Mouse (Mus musculus) A20 (cell line): ENCODE results near the gene Il10.

Experiments used
- DNase-seq: peaks from one replicate; pipeline ENCODE4 v3.0.0-alpha.2; 2011; ENCODE audit warnings: low read depth, low spot score

Gene Il10

DNA sequence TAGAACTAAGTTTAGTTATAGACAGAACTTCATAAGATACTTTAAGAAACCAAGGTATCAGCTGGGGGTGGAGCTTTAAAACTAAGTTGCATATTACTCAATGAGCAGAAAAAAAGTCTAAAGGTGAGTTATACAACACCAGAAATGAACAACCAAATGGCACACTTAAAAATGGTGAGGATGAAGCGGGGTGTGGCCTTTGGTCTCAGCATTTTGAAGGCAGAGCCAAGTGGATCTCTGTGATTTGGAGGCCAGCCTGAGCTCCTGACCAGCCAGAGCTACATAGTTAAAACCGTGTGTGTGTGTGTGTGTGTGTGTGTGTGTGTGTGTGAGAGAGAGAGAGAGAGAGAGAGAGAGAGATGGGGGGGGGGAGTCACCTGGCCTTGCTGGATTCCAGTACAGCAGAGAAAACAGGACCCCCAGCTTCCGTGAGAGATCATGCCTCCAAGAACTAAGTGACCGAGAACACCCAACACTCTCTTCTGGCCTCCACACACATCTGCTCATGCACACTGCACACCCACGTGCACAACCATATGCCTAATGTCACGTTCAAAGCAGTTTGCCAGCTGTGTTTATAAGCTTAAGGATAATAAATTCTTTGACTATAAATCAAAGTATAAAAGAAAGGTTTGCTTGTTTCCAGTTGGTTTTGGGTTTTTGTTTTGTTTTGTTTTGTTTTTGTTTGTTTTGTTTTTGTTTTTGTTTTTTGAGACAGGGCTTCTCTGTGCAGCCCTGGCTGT lies 28.6 kb downstream of the Il10 start:
- DNase-seq: no peak

DNA sequence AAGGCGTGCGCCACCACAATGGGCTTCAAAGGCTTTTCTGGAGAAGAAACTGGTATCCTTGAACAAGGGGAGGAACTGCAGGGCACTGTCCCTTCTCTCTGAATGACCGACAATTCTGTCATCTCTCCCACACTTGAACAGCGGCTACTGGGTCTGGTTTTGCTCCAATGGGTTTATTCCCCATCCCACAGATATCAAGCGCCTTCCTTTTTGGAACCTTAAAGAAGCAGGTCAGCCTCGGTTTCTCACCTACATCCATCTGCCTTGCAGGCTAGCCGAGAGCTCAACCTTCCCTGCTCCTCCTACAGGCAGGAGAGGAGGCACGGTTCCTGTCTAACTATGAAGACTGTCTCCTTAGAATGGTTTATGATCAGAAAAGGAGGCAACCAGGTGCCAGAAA lies 29.3 kb downstream of the Il10 start:
- DNase-seq: peak; percentile 26

DNA sequence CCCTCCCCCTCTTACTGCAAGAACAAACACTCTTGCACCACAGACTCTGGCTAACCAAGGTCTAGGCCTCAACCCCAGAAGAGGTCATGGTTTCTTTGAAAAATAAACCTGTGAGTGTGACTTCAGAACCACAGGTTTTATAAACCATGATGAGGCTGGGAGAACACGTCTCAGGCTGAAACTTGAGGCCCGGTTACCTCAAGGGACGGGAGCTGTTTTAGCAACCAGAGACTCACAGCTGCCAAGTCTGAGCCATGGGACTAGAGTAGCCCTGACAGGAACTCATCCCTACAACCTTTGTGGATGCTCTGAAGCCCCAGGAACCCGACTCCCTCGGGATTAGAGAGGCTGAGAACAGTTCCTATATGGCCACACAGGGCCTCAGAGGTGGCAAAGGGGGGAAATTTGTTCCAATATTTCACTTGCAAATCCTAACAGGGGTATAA lies 29.7 kb downstream of the Il10 start:
- no peak for DNase-seq

DNA sequence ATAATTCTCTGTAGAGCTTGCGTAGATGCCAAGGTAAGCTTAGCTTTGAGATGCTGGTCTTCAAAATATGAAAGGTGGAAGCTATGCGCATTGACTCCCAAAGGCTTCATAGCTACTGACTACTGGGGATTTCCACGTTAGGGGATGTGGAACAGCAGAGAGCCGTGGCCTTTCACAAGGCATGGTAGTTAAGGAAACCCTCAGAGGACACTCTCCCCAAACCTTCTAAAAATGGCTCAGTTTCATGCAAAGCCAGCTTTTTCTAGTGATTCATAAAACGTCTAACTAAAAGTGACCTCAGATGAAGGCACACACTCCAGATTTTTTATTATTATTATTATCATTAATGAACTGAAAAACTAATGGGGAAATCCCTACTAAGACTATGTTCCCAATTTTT lies 30.4 kb downstream of the Il10 start:
- DNase-seq: no peak

DNA sequence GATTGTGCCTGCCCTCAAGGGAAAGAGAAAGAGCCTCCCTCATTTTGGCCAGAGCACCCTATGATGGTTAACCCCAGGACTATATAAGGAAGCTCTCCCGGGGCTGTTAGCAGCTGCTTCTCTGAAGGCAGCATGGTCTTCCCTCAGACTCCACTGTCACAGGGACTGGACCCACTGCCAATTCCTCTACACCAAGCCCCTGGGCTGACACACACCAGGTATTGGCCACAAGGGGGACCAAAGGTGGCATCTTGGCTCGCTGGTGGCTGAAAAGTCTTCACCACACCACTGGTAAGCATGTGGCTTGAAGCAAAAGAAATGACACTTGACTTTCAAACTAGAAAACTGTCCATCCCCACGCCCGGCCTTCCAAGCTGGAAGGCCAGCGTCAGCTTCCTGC lies 31.0 kb downstream of the Il10 start:
- DNase-seq: peak; percentile 30

DNA sequence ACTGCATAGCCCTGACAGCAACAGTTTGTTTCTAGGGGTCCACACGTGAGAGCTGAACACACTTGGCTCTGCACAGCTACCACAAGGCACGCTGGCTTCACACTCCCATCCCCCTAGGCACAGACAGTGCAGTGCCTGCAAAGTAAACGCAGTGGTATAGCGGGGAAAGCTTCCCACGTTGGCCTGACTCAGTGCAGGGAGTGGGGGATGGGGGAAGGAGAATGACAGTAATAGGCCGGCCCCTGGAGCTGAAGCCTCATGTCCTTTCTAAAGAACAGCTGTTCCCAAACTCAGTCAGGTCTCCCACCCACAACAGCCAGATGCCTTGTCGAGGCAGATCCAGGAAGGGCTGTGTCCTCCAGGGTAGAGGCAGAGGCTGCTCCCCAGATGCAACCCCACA lies 31.4 kb downstream of the Il10 start:
- DNase-seq: no peak

DNA sequence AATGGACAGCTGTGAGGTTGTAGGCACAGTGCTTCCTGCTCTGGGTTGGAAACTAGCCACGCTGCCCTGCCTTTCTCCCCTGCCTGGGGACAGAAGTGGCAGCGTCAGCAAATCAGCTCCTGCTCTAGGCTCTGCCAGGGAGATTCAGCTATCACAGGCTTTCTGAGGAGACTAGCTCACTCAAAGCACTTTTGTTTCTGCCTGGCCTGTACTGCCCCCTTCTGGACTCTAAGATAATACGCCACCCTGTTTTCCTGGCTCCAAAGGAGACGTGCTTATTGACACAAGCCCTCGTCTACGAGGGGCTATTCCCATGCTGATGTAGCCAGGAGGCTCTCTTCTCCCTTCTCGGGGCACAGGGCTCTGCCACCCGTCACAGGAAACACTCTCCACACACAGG lies 33.6 kb downstream of the Il10 start:
- peak; percentile 86 for DNase-seq

DNA sequence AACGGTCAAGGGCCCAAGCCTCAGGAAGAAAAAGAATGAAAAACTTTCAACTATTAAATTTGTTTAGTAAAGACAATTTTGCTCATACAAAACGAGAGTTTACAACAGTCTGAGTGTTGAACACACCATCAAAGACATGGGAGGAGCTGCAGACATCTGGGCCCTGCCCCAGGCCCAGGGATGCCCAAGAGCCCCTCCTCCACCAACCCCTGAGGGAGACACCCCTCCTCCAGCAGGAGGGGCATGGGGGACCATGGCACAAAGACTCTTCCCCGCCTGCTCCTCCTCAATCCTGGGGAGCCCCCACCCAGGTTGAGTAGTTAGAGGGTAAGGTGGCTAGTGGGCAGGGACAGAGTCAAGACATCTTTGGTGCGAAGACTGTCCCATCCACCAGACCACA lies 34.0 kb downstream of the Il10 start:
- DNase-seq: no peak

DNA sequence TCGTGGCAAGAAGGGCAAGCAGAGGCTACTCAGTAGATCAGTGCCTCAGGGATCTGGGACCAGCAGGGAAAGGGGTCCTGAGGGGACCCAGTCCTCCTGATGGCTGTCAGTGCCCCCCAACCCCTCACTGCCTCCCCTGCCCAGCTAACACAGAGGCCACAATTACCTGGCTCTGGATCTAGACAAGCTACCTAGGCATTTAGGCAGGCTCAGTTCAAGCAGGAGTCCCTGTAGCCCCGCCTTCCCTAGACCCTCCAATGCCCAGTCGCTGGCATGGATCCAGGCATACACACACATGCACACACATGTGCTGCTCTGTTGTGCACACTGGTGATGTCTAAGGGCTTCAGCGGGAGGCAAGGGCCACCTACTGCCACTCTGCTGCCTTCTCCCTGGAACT lies 34.6 kb downstream of the Il10 start:
- DNase-seq: no peak

DNA sequence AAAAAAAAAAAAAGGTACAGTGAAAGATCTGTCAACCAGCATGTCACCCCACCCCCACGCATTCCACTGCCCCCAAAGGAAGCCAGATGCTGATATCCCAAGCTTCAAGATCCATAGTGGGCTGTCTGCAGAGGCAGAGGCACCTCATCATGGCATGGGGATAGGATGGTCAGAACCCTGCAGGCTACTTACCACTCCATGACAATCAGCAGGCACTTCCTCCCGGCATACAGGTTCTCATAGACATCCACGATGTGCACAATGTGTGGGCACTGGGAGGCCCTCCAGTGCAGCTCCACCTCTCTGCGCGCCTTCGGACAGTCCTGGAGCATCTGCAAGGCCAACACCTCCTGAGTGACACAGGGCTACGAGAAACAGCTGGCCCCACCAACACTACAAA lies 38.8 kb downstream of the Il10 start:
- DNase-seq: no peak

DNA sequence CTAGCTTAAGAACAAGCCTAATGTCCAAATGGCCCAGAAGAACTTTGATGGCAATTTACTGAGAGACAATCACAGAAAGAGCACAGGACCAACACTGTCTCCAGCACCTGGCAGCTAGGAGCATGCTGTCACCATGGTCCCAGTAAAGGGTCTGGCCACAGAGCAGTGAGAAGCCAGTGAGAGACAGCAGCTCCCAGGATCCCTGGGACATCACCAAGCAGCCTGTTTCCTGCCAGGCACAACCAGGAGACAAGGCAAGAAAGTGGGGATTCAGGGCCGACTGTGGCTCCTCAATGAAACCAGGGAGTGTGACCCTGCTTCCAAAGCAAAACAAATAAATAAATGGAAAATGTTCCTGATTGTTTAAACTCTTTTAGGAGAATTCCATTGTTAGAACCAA lies 39.8 kb downstream of the Il10 start:
- DNase-seq: no peak

DNA sequence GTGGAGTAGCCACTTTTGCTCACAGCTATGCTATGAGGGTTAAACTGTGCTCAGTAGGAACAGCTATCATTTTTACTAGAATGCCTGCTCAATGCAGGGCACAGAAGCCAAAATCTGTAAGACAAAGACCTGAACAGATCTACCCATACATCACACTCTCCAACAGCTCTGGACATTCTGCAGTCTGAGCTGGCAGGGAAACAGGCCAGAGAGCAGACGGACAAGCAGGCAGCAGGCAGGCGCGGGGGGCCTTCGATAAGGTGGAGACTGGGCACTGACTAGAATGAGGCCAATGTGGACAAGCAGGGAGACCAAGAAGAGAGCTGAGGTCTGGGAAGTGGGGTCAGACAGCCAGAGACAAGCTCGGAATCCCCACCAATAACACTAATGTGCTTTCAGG lies 40.2 kb downstream of the Il10 start:
- no peak for DNase-seq

DNA sequence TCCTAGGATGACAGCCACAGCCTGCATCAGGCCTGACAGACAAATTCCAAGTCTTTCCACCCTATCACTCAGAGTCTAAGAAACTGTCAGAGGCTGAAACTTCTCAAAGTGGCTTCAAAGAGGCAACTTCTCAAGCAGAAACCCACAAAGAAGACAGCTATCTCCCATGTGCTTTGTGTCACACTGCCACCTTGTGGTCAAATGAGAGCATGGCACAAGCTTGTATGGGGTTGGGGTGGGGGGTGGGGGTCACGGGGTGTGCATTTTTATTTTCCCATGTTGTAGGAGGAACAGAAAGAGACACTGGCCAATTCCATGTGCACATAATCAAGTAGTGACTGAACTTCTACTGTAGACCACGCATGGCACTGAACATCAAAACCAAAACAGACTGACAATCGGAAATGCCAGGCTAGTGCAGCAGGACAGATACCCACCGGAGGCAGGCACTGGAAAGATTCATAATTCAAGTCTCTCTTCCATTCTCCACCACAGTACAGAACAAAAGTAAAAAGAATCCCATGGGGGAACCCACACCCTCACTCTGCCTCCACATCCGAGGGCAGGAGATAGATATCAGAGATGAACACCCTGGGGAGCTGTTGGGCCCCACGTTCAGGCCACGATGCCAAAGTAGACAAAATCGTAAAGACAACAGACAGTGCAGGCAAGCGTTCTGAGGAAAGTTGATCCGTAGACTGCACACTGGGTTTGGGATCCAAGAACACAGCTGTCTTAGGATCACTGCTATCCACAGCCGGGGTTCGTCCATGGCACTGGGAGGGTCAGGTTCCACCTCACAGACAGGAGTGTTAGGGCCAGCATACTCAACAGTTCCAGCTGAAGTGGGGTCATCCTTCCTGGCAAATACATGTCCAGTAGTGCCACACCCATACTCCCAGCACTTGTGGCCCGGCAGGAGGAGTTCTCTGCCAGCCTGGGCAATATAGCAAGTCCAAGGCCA lies 40.9 kb downstream of the Il10 start:
- peak; percentile 62 for DNase-seq

DNA sequence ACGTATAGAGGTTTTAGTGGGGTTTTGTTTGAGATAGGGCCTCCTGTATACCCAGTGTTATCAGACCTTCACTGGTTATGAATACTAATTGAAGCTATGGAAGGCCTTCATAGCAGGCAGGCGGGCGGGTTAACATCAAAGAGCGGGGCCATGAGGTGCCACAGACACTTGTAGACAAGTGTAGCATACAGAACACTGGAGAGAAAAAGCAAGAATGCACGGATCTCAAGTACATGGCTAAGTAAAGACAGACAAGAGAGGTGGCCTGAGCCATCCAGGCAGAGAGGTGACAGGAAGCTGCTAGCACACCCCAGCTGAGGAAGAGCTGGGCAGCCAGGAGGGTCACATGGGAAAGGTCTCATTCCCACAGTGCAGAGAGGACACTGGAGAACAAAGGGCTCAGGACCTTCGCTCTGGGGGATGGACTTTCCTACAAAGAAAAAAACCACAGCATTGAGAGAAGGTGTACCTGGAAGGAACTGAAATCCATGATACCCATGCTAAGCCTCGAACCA lies 42.2 kb downstream of the Il10 start:
- DNase-seq: no peak

DNA sequence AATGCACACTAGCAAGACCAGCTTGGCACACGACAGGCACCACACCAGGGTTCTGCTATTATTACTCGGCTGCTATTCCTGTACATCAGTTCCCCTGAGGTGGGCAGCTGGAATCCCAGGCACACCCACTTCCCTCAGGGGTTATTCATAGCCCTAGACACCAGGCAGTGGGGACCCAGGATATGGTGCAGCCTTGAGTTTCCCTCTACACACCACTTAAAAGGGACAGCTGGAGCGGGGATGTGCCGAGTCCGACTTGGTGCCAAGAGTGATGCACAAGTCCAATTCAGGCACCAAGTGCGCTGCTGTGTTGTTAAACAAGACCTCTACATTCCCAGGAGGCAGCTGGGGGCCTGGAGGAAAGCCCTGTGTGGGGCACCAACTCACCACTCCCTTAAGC lies 43.2 kb downstream of the Il10 start:
- DNase-seq: no peak

DNA sequence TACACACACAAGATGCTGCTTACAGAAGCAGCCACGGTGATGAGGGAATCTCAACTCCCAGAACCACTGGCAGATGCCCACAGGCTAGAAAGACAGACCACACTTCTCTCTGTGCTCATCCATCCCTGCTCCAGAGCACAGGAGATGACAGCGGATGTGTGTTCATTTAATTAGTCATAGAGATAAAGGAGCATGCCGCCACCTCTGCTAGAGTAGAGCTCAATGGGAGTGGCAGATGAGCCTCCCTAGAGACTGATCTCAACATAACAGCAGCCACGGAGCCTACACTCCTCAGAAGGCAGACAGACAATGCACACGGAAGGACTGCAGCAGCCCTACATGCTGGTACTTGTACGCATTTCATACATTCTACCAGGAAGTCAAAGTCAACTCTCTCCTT lies 44.6 kb downstream of the Il10 start:
- no peak for DNase-seq

DNA sequence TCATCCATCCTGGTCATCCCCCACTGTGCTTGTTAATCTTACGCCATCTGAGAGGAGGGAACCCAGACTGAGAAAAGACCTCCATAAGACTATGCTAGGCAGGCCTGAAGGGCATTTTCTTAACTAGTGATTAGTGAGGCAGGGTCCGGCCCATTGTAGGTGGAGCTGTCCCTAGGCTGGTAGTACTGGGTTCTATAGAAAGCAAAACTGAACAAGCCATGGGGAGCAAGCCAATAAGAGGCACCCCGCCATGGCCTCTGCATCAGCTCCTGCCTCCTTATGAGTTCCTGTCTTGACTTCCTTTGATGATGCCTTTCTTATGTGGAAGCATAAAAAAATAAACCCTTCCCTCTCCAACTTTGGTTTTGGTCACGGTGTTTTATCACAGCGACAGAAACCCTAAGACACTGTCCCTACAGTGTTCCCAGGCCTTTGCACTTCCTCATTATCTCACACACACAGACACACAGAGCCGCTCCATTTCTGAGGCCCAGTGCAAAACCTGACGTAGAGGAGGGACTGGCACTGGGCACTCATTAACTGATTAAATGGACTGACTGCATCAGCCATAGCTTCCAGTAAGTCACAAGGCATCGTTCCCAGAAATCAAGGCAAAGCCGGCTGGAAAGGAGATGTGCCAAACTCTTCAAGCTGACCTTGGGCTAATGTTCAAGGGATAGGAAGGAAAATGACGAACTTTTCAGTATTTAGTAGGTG lies 48.5 kb downstream of the Il10 start:
- DNase-seq: no peak

DNA sequence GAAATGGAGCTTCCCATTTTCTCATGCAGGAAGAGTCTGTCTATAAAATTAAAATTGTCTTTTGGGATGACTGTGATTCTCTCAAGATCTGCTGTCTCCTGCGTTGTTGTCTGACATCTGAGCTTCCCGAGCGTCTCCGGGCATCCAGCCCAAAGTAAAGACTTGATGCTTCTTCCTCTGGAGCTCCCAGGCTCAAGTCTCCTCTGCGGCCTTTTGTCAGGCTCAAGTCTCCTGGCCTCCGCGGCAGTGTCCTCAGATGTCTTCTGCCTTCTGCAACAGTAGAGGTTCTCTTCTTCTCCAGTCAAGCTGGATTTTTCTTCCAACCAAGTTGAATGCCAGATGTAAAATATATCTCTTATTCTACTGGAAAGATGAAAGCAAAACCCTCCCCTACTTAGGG lies 49.4 kb downstream of the Il10 start:
- no peak for DNase-seq

DNA sequence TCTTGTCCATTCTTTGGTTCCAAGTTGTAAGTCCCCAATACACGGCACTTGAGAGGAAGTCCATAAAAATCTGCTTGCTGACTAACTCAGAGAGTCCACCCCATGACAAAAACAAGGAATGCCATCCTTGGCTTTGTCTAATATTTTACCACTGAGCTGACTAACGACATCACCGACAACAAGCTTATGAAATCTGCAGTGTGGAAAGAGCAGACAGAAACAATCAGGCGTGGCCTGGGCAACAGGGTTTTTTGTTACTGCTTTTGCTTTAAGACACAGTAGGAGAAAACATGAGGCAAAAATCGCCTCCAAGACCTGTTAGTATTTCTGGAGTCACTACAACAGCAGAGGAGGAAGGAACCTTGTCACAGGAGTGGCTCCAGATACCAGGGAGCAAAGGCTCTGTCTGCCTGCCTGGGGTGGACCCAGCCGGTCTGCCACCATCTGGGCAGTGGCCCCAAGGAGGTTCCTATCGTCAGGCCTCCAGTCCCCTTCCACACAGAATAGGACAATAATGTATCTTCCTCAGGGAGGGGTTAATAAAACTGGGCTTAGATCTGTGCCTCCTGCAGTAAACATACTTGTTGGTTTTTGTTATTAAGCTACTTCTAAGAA lies 52.8 kb downstream of the Il10 start:
- DNase-seq: no peak

DNA sequence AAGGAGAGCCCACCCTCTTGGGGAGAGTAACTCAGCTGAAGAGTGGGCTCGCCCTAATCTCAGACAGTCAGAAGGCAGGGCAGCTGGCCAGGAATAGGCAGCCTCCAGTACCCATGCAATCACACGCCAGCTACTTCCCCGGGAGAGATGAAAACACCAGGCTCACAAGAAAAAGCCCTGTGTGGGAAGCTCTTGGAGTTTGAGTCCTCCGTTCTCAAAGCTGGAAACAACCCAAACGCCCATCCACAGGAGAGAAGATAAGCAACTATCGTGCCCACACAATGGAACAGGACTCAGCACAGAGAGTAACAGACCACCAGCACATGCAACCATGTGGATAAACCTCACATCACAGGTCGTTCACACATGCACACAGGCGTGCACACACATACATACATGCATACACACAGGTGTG lies 54.9 kb downstream of the Il10 start:
- DNase-seq: no peak
